Mouse (Mus musculus) left cerebral cortex, postnatal 10 days (tissue): ENCODE measurements around the gene Hnf1b. TPM values are rescaled to one million over a fixed set of nuclear protein-coding genes. Genes with fewer than 3 reads are reported as not detected.

Experiments
- DNase-seq, 2 experiments: peaks; one replicate each; pipeline ENCODE4 v3.0.0; 2021 to 2022; ENCODE audit warnings: low spot score in 2 of 2, mixed read lengths in 1 of 2; ENCODE audit errors: extremely low spot score in 1 of 2
- intact Hi-C: fragments of 180-260 bp; cut with DNase I; formaldehyde crosslinking; loops from one replicate; pipeline ENCODE4 v1.15.1; 2025
- total RNA-seq, 2 experiments: library from RNA; stranded (reverse); gene quantifications; 2 replicates each; pipeline ENCODE4 v1.2.3; 2021

The Hnf1b gene
- total RNA-seq, 2 experiments from 2014 or later, result 0.14 to 0.19 TPM

DNA sequence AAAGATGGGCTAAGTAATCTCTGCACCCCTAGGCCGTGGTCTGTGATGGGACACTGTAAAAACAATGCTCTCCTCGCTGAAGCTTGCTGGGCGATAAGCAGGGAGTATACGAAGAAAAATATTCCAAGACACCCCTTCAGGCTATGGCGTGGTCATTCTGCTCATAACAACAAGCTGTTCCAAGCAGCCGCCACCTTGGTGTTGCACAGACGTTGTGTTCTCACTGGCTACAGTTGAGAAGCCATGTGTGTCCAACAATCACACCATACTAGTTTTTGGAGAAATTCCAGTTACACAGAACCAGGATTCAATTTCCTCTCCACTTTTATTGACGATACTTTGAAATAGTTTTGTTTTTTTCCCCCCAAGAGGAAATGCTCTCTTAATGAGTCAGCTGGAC is 88.7 kb downstream of the Hnf1b start:
- no peak for DNase-seq
- intact Hi-C loops, result loop anchor here (10.0 kb wide), 1 partner anchor 124 kb away; no protein-coding TSS in a partner anchor

DNA sequence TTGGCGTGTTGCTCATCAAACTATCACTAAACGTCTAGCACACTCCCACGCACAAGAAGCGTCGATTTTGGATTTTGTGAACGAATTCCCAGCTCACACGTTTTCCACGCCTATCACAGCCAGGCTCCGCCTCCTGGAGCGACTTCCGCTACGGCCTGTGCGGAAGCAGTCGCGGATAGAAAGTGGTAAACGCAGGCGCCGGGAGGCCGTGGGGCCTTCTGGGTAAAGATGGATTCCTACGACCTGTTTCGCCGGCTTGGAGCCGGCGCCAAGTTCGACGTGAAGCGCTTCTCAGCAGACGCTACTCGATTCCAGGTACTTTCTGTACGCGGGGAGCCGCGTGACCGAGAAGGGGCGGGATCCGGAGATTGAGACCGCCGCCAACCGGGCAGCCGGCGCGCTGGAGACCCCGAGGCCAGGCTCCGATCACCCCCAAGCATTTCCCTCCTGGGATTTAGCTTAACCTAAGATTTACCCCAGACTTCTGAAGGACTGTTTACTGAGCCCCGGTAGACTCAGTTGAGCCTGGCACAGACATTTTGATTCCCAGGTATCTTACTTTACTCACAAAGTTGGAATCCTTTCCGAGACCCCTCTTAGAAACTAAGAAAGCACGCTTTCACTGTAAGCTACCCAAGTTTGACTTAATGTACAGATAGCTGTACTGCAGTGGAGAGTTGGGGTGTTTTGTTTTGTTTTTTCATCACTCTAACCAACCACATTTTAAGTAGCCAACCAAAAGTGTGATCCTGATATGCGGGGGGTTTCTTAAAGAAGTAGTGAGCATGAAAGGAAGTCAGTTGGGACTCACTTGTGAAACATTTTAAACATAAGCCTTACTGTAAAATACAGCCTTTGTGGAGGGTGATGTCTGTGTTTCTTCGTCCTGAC is 92.3 kb downstream of the Hnf1b start, which contains the start of gene Ddx52:
TSS of gene Ddx52 (plus strand) at position 113 of the 891 bp plus-strand sequence.
- peak; percentile 80 to 93 for DNase-seq

More for the DNA sequence above, 92.3 kb downstream of the Hnf1b start, which contains the start of gene Ddx52:
- intact Hi-C loops, result no loop called here

Other genes with a start within 250 kb of the Hnf1b start
- not detected for gene Rpl9-ps1, start 204.4 kb upstream of the Hnf1b start, total RNA-seq
- under 1 TPM in 1 of 2 experiments, not detected in 1; 0.81 TPM for gene Ccl3, start 200.7 kb upstream of the Hnf1b start, total RNA-seq
- not detected for gene Ccl4, start 187.5 kb upstream of the Hnf1b start, total RNA-seq
- gene Wfdc17, start 146.1 kb upstream of the Hnf1b start, total RNA-seq, result not detected
- 1 to 10 TPM in 1 of 2 experiments, under 1 TPM in 1; 0.75 to 1.3 TPM for gene Wfdc18, start 141.0 kb upstream of the Hnf1b start, total RNA-seq
- gene Wfdc21, start 103.1 kb upstream of the Hnf1b start, total RNA-seq, result not detected
- gene Heatr6, start 96.4 kb upstream of the Hnf1b start, total RNA-seq, result 10 to 100 TPM; 17.9 to 18.9 TPM
- 10 to 100 TPM; 12.4 to 12.5 TPM for gene Ddx52, start 92.0 kb downstream of the Hnf1b start, total RNA-seq
- 10 to 100 TPM; 46.6 to 50.9 TPM for gene Synrg, start 114.4 kb downstream of the Hnf1b start, total RNA-seq
- 10 to 100 TPM; 28.2 to 29.4 TPM for gene Dusp14, start 219.2 kb downstream of the Hnf1b start, total RNA-seq